Mouse (Mus musculus): ENCODE measurements around the gene Ptpre.

The Ptpre gene

GRCm38 (mm10) chr7:135715642-135716444 lies 178.6 kb downstream of the Ptpre start, which contains the start of gene Mki67:
TSS of gene Mki67 (minus strand) at chr7:135716361.
- ChIA-PET POLR2A (interaction anchor here in 3 of 4 experiments (0.6 to 2.0 kb wide), 29 partner anchors 9 to 1178 kb away, joined by 3 to 26 read pairs (median 5); partner anchors contain the start of gene Mgmt (in 1 of the 3)), CTCF (interaction anchor here (0.5 to 2.0 kb wide), 10 partner anchors 19 to 755 kb away, joined by 3 to 27 read pairs (median 3); no protein-coding TSS in a partner anchor)

GRCm38 (mm10) chr7:135716445-135716877 lies 179.2 kb downstream of the Ptpre start:
- ChIA-PET CTCF (interaction anchor here (0.5 to 2.0 kb wide), 13 partner anchors 19 to 1602 kb away, joined by 3 to 27 read pairs (median 3); no protein-coding TSS in a partner anchor), POLR2A (interaction anchor here in 3 of 4 experiments (0.6 to 2.0 kb wide), 51 partner anchors 9 to 1758 kb away, joined by 3 to 26 read pairs (median 4); partner anchors contain the start of genes 9430038I01Rik (in 1 of the 3) and Mgmt (in 1 of the 3))

DNA sequence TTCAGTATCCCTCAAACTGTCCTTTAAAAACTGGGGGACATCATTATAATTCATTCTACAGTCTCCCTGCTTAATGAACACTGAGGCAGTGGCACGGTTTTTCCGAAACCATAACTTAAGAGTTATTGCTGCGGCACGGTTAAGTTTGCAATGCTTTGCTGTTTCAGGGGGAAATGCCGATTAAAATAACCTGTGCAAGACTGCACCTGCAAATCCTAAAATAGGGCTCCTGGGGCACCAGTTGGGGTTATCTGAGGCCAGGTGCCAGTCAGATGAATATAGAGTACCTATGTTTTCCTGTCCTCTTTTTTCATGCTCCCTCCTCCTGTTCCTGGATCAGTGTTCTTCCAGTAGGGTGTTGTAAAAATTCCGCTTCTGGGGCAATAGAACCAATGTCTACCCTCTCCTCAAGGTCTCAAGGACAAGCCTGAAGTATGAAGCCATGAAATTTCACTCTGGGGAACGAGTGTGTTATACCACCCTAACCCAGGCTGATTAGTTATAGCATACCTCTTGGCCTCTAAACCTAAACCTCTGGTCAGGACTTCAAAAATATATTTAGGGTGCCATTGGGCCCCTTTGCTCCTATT lies 179.8 kb downstream of the Ptpre start:
- CTCF ChIA-PET = interaction anchor here in 3 of 4 experiments (0.6 to 2.0 kb wide), 9 partner anchors 18 to 1602 kb away, joined by 3 to 27 read pairs (median 6); no protein-coding TSS in a partner anchor

DNA sequence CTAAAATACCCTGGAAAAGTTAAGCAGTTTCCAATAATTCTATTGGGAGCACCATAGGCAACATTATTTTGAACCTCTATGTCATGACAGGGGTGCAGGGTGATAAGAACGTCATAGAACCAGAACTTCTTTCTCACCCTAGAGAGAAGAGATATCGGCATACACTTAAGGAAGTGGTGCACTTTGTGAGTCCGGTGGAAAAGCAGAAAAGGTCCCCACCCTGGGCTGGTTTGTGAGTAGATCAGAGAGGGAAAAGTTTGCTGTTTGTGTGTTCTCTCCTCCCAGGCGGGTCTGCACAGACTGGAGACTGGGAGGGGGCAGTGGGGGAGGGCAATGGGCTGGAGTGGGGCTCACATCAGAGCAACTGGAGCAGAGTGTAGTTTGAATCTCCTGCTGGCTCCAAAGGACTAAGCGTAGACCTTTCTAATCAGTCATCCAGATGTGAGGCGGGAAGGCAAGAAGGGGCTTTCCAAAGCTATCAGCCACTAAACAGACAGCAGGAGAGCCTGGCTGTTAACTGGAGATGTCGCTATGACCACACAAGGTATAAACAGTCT lies 184.2 kb downstream of the Ptpre start:
- CTCF ChIA-PET = interaction anchor here in 2 of 4 experiments (0.6 to 2.7 kb wide), 2 partner anchors 14 to 52 kb away, joined by 5 to 12 read pairs; no protein-coding TSS in a partner anchor
- POLR2A ChIA-PET = no interaction called here

More for the DNA sequence above, 179.8 kb downstream of the Ptpre start:
- POLR2A ChIA-PET = interaction anchor here in 3 of 4 experiments (0.6 to 2.0 kb wide), 47 partner anchors 10 to 1758 kb away, joined by 3 to 26 read pairs (median 4); partner anchors contain the start of genes 9430038I01Rik (in 1 of the 3) and Mgmt (in 1 of the 3)

DNA sequence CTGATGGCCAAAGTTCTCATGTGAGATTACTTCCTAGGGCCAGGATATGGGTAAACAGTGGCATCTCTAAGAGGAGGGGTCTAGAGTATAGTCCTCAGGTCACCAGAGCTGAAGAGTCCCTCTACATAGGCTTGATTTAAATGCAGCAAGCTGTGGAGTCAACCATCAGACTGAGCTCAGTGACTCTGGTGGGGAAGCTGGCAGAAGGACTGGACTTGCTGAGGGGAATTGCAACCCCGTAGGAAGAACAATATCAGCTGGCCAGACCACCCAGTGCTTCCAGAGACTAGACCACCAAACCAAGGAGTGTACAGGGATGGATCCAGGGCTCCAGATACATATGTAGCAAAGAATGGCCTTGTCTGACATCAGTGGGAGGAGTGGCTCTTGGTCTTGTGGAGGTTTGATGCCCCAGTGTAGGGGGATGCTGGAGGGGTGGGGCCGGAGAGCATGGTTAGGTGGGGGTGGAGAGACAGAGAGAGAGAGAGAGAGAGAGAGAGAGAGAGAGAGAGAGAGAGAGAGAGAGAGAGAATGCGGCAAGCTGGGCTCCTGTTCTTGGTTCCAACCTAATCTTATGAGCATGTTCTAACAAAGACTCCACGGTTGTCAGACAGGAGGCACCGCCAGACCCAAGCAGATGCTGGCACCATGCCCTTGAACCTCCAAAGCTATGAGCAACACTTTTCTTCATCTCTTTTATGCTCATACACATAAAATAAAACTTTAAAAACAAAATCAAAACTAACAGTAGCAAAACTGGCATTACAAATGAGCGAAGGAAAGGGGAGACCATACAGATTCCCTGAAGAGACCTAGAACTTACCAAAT lies 184.9 kb downstream of the Ptpre start:
- CTCF ChIA-PET = interaction anchor here in 2 of 4 experiments (0.6 to 2.7 kb wide), 2 partner anchors 14 to 53 kb away, joined by 5 to 12 read pairs; no protein-coding TSS in a partner anchor
- POLR2A ChIA-PET = interaction anchor here in 1 of 4 experiments (0.6 to 1.0 kb wide), 2 partner anchors 13 to 65 kb away, joined by 4 to 6 read pairs; no protein-coding TSS in a partner anchor

- POLR2A ChIA-PET = interaction anchor here in 2 of 4 experiments (0.6 to 1.0 kb wide), 2 partner anchors 10 to 14 kb away, joined by 3 to 6 read pairs; no protein-coding TSS in a partner anchor
Observed at GRCm38 (mm10) chr7:135723672-135724341, 186.5 kb downstream of the Ptpre start.

GRCm38 (mm10) chr7:135726707-135727106 lies 189.4 kb downstream of the Ptpre start:
- ChIA-PET CTCF (interaction anchor here in 2 of 4 experiments (0.6 to 1.5 kb wide), 3 partner anchors 9 to 26 kb away, joined by 3 to 10 read pairs (median 5); no protein-coding TSS in a partner anchor), POLR2A (interaction anchor here in 2 of 4 experiments (0.7 to 1.9 kb wide), 3 partner anchors 9 to 10 kb away, joined by 3 to 8 read pairs (median 4); partner anchors contain the start of gene Mki67 (in 2 of the 2))

More at GRCm38 (mm10) chr7:135723672-135724341, 186.5 kb downstream of the Ptpre start:
- CTCF ChIA-PET = interaction anchor here in 3 of 4 experiments (0.7 to 2.7 kb wide), 3 partner anchors 12 to 45 kb away, joined by 3 to 12 read pairs (median 4); no protein-coding TSS in a partner anchor

- CTCF ChIA-PET = no interaction called here
- POLR2A ChIA-PET = no interaction called here
Observed at GRCm38 (mm10) chr7:135728038-135728437, 190.8 kb downstream of the Ptpre start.

DNA sequence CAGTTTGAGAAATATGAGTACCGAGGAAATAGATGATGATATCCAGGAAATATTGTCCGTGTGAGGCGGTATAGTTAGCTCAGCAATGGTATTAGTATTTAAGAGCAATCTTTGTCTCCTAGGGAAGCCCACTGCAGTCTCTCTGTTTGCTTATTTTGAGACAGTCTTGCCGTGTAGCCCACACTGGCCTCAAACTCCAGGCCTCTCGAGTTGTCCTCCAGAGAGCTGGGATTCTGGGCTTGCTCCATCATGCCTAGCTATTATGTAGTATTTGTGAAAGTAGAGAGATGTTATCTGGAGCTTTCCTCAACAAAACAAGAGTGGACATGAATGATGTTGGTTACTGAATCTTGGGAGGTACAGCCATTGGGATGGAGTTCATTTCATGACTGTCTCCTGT lies 197.1 kb downstream of the Ptpre start:
- CTCF ChIA-PET = interaction anchor here in 1 of 4 experiments (1.5 to 2.9 kb wide), 4 partner anchors 16 to 197 kb away, joined by 3 to 30 read pairs (median 21); partner anchors contain the start of genes Mki67 and Ptpre

DNA sequence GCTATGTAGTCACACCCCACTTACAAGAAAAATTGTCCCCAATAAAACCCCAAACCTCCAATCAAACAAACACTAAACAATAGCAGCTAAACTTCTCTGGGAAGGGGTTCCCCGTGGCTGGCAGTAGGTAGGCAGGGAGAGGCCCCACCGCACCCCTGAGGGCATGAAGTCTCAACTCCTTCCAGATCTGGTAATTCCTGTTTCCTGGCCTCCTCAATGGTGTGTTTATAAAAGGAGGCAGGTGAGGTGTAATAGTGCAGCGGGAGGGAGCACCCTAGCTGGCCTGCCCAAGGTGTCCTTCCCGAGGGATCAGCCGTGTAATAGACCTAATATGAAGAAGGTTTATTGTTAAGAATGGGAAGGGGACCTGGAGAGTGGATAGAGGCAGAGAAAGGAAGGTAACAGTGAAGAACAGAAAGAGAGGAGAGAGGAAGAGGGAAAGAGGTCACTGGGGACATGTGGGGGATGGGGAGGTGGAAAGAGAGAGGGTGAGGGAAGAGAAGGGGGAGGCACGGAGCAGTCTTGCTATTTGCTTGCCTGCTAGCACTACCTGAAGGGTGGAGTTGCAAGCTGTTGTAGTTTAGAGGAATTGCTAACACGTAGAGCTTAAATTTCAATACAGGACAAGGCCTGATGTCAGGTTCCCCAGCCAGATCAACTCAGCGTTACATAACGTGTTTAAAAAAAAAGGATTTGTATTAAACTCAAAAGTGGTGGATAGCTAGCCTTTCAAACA lies 197.8 kb downstream of the Ptpre start:
- ChIA-PET CTCF (interaction anchor here in 3 of 4 experiments (0.5 to 2.9 kb wide), 50 partner anchors 8 to 1696 kb away, joined by 3 to 30 read pairs (median 5); partner anchors contain the start of genes Mki67 (in 2 of the 3) and Ptpre (in 2 of the 3)), POLR2A (interaction anchor here in 2 of 4 experiments (0.9 to 2.8 kb wide), 10 partner anchors 9 to 36 kb away, joined by 3 to 26 read pairs (median 5); partner anchors contain the start of gene Mki67 (in 2 of the 2))

More for the DNA sequence above, 197.1 kb downstream of the Ptpre start:
- POLR2A ChIA-PET = interaction anchor here in 2 of 4 experiments (0.7 to 2.8 kb wide), 4 partner anchors 11 to 47 kb away, joined by 3 to 26 read pairs (median 10); partner anchors contain the start of gene Mki67 (in 2 of the 2)
